Mouse (Mus musculus): ENCODE data around the gene Rmi1. TPM values are rescaled to one million over a fixed set of nuclear protein-coding genes. Genes with fewer than 3 reads are reported as not detected.

Gene Rmi1
- polyA plus RNA-seq, 1 experiment from 2014 or later, result 28.4 TPM

DNA sequence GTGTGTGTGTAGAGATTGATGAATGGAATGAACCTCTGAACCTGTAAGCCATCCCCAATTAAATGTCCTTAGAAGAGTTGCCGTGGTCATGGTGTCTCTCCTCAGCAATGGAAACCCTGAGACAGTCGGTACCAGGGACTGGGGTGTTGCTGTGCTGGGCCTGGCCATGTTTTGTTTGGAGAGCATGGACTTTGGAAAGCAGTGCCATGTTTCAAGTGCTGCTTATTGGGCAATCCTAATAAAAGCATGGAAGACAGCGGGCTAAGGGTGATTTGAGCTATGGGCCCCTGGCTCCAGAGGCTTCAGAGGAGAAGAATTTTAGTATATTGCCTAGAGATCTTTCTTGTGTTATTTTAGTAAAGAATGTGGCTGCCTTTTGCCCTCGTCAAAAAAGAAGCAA lies 9.0 kb downstream of the Rmi1 start:
- Histone ChIP-seq H3K4me3 (no peak overlapping the region), H3K27ac (no peak overlapping the region), H3K4me2 (no peak overlapping the region), H3K27me3 (no peaks in the 10 kb centered on the region), H3K4me1 (no peaks in the 10 kb centered on the region), H3K36me3 (ENCODE audit: poor library complexity, severe bottlenecking) (peaks cover 28% of the 10 kb centered on the region), H3K9ac (no peak overlapping the region), H3K9me3 (replicated peaks) (no peaks in the 10 kb centered on the region)
- WGBS, result 97% methylated on average over 4 of the region's 4 CpGs
- ATAC-seq, result no peak

DNA sequence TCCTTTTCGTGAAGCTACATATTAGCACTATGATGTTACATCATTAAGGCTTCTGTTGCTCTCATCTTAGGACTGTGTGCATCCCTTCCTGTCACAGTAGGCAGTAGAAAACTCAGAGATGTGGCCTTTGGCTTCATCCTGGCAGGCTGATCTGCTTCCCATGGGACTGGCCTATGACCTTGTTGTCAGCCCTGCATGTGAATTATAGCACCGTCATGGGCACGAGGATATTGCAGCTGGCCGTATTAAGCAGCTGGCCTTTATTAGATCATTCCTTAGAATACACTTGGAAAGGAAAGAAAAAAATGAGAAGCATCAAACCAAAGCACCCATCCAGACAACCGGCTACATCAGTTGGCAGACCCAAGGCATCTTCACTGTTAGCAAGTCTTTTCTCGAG lies 13.3 kb downstream of the Rmi1 start:
- Histone ChIP-seq H3K9me3 (replicated peaks) (no peaks in the 10 kb centered on the region), H3K4me1 (no peaks in the 10 kb centered on the region), H3K36me3 (ENCODE audit: poor library complexity, severe bottlenecking) (peaks cover 21% of the 10 kb centered on the region), H3K4me3 (no peak overlapping the region), H3K9ac (no peak overlapping the region), H3K27me3 (no peaks in the 10 kb centered on the region), H3K4me2 (no peak overlapping the region), H3K27ac (no peak overlapping the region)
- WGBS, result 92% methylated on average over 6 of the region's 6 CpGs
- ATAC-seq, result no peak

DNA sequence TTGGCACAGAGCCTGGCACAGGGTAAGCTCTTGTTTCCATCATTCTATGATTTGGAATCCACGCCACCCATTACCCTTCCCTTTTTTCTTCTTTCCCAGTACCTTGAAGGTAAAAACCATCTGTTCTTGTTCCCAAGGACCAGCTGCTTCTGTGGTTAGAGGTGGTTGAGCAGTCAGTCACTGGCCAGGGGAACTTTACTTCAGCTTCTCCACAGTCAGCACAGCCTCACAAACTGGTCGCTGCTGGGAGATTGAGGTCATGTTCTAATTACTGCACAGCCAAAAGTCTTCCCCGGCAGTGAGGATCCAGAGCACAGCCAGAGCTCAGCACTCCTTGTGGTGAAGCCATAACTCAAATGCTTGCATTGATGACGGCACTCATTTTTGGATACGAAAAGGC lies 13.8 kb downstream of the Rmi1 start:
- Histone ChIP-seq H3K36me3 (ENCODE audit: poor library complexity, severe bottlenecking) (peaks cover 18% of the 10 kb centered on the region; the same call in 1 of the 2 replicates), H3K4me2 (no peak overlapping the region), H3K4me3 (no peak overlapping the region), H3K9ac (no peak overlapping the region), H3K4me1 (no peaks in the 10 kb centered on the region), H3K9me3 (replicated peaks) (no peaks in the 10 kb centered on the region), H3K27ac (no peak overlapping the region), H3K27me3 (no peaks in the 10 kb centered on the region)
- no peak for ATAC-seq
- WGBS, result 88% methylated on average over 5 of the region's 5 CpGs

DNA sequence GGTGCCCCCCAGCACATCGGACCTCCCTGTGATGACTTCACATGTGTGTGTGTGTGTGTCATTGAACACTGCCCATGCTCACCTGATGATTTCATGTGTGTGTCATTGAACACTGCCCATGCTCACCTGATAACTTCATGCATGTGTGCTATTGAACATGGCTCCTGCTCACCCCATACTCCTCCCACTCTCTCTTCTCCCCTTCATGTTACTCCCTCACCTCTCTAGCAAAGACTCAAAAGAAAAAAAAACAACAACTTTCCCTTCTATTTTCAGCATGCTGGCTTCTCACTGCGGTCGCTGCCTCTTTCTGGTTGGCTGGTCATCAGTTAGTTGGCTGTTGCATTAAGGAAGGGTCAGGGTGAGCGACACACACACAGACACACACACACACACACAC lies 16.6 kb downstream of the Rmi1 start:
- no peak overlapping the region for H3K9ac ChIP-seq
- H3K9me3 ChIP-seq (replicated peaks), result no peaks in the 10 kb centered on the region
- no peaks in the 10 kb centered on the region for H3K36me3 ChIP-seq (ENCODE audit: poor library complexity, severe bottlenecking)
- no peak for ATAC-seq
- H3K4me2 ChIP-seq, result no peak overlapping the region
- no peaks in the 10 kb centered on the region for H3K27me3 ChIP-seq
- 89% methylated on average over 4 of the region's 4 CpGs for WGBS
- H3K27ac ChIP-seq, result no peak overlapping the region
- H3K4me1 ChIP-seq, result no peaks in the 10 kb centered on the region
- no peak overlapping the region for H3K4me3 ChIP-seq

DNA sequence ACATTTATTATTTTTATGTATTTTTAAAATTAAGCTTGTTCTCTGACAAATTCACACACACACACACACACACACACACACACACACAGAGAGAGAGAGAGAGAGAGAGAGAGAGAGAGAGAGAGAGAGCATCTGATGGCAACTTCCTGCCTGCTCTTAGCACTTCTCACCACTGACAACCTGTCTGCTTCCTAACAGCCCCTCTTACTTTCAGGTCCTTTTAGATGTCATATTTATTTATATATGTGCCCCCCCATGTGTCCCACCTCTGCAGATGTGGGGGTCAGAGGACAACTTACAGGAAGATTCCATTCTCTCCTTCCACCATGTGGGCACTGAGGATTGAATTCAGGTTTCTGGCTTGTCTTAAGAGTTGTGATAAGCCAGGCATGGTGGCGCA lies 17.2 kb downstream of the Rmi1 start:
- Histone ChIP-seq H3K27ac (no peak overlapping the region), H3K9ac (no peak overlapping the region), H3K36me3 (ENCODE audit: poor library complexity, severe bottlenecking) (no peaks in the 10 kb centered on the region), H3K4me1 (no peaks in the 10 kb centered on the region), H3K27me3 (no peaks in the 10 kb centered on the region), H3K4me3 (no peak overlapping the region), H3K4me2 (no peak overlapping the region), H3K9me3 (replicated peaks) (no peaks in the 10 kb centered on the region)
- no peak for ATAC-seq
- 100% methylated on average over 1 of the region's 1 CpGs for WGBS

DNA sequence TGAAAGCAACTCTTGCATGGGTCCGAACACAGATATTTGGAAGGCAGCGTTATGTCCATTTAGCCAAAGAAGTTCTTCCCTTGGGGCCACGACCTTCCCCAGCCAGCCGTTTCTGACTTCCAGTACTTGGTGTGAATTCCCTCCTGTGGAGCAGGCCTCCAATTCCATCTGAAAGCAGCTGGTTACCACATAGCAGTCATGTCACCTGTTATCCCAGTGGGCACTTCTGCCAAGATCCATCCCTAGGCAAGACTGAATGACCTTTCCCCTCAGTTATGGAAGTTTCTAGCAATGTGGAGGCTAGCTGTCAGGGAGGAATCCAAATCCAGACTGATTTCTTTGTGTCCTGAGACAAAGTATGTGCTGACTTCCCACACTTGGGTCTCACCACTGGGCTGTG lies 19.0 kb downstream of the Rmi1 start:
- Histone ChIP-seq H3K9me3 (replicated peaks) (no peaks in the 10 kb centered on the region), H3K27ac (no peak overlapping the region), H3K27me3 (no peaks in the 10 kb centered on the region), H3K9ac (no peak overlapping the region), H3K4me2 (no peak overlapping the region), H3K4me3 (no peak overlapping the region), H3K36me3 (ENCODE audit: poor library complexity, severe bottlenecking) (no peaks in the 10 kb centered on the region), H3K4me1 (no peaks in the 10 kb centered on the region)
- 83% methylated on average over 4 of the region's 4 CpGs for WGBS
- no peak for ATAC-seq

DNA sequence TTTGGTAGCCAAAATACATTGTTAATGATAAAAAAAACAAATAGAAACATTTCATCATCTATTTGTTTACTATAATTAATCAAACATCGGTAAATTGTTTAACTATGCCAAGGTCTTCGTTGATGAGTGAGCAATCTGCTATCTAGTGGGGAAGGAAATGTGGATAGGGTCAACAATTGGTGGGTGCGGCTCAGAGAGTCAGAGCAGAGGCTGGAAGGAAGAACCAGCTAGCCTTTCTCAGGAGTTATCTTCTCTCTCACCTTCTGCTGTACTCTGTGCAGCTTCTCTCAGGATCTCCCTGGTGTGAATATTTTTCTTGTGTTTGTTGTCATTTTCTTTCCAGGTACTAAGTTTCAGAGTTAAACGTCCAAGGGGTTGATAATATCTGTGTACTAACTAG lies 20.2 kb downstream of the Rmi1 start:
- Histone ChIP-seq H3K27ac (no peak overlapping the region), H3K4me2 (no peak overlapping the region), H3K36me3 (ENCODE audit: poor library complexity, severe bottlenecking) (no peaks in the 10 kb centered on the region), H3K4me3 (no peak overlapping the region), H3K4me1 (no peaks in the 10 kb centered on the region), H3K9ac (no peak overlapping the region), H3K27me3 (no peaks in the 10 kb centered on the region), H3K9me3 (replicated peaks) (no peaks in the 10 kb centered on the region)
- 87% methylated on average over 4 of the region's 4 CpGs for WGBS
- ATAC-seq, result no peak

DNA sequence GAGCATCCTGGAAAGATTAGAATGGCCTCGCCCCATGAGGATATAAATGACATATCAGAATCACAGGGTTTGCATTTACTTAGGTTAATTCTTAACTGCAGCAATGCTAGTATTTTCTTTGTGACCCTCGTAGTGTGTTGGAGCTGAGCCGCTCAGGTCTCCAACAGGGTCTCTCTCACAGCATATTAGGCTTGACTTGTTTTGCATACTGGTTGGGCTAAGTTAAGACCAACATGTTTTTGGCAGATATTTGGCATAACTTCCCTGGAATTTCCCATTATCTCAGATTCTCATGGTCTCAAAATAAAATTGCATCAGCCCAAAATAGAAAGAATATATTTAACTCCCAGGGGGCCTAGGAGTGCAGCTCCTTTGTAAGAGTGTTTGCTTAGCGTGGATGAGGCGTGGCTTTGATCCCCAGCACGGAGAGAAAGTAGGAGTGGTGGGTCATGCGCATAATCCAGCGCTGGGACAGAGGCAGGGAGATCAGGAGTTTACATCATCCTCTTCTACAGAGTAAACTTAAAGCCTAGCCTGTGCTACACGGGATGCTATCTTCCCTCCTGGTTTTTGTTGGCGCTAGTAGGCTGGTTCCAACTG lies 21.1 kb downstream of the Rmi1 start:
- Histone ChIP-seq H3K27me3 (no peaks in the 10 kb centered on the region), H3K9me3 (replicated peaks) (no peaks in the 10 kb centered on the region), H3K4me2 (no peak overlapping the region), H3K9ac (no peak overlapping the region), H3K27ac (no peak overlapping the region), H3K36me3 (ENCODE audit: poor library complexity, severe bottlenecking) (no peaks in the 10 kb centered on the region), H3K4me1 (no peaks in the 10 kb centered on the region), H3K4me3 (no peak overlapping the region)
- WGBS, result 71% methylated on average over 10 of the region's 10 CpGs
- no peak for ATAC-seq

DNA sequence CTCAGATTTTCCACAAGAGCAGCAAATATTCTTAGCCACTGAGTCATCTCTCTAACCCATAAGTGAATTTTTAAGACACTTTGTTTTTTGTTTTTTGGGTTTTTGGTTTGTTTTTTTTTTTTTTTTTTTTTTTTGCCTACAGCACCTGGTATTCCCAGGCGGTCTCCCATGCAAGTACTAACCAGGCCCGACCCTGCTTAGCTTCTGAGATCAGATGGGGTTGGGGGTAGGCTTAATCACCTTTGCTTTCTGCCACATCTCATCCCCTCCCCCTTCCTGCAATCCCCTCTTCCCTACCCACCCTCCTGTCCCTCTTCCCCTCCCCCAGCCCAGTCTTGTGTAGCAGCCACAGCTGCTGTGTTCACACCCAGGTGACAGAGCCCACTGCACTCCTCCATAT lies 37.7 kb downstream of the Rmi1 start:
- H3K4me1 ChIP-seq, result peaks cover 11% of the 10 kb centered on the region; the same call in 1 of the 2 replicates
- WGBS, result 58% methylated on average over 2 of the region's 2 CpGs
- ATAC-seq, result no peak; the same call in 1 of the 2 replicates

DNA sequence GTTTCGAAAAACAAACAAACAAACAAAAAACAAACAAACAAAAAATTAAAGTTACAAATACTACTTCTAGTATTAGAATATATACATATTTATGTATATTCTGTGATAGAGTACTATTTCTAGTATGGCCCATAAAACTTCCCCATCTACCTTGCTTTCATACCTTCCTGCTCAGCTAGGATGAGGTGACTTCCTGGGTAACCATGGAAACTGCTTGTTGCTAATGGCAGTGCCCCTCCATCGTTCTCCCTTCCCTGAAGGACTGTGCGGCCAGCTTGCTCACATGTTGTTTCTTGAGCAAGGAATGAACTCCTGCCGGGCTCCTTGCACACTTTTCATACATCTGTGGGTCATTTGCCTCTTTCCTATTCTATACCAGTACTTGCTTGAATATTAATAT lies 41.3 kb downstream of the Rmi1 start:
- ATAC-seq, result no peak
- Histone ChIP-seq H3K9ac (no peak overlapping the region), H3K4me3 (no peak overlapping the region), H3K4me2 (no peak overlapping the region), H3K27me3 (no peaks in the 10 kb centered on the region), H3K36me3 (ENCODE audit: poor library complexity, severe bottlenecking) (no peaks in the 10 kb centered on the region), H3K27ac (no peak overlapping the region), H3K9me3 (replicated peaks) (no peaks in the 10 kb centered on the region), H3K4me1 (peaks cover 8% of the 10 kb centered on the region; the same call in 1 of the 2 replicates)
- WGBS, result 73% methylated on average over 4 of the region's 4 CpGs

More for the DNA sequence above, 37.7 kb downstream of the Rmi1 start:
- no peaks in the 10 kb centered on the region for H3K9me3 ChIP-seq (replicated peaks)
- no peak overlapping the region for H3K4me2 ChIP-seq
- H3K36me3 ChIP-seq (ENCODE audit: poor library complexity, severe bottlenecking), result no peaks in the 10 kb centered on the region
- no peaks in the 10 kb centered on the region for H3K27me3 ChIP-seq
- no peak overlapping the region for H3K9ac ChIP-seq
- no peak overlapping the region for H3K4me3 ChIP-seq
- no peak overlapping the region for H3K27ac ChIP-seq

DNA sequence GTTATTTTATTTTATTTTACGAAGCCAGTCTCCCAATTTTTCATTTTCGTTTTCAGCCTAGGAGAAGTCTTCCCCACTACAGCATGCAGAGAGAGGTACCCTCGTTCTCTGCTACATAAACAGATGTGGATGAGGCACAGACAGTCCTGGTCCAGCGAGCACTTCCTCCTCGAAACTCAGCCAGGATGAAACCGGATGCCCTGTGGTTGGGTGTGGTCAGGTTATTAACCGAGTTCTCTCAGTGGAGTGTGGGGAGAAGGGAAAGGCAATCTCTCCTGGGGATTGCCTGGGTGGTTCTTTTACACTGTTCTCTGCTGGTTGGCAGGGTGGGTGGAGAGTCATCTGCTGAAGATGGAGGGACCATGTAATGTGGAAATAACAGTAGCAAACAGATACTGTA lies 41.7 kb downstream of the Rmi1 start:
- Histone ChIP-seq H3K27ac (no peak overlapping the region; the same call in 1 of the 2 replicates), H3K4me1 (peaks cover 6% of the 10 kb centered on the region; the same call in 1 of the 2 replicates), H3K4me2 (no peak overlapping the region), H3K9me3 (replicated peaks) (no peaks in the 10 kb centered on the region), H3K9ac (no peak overlapping the region), H3K27me3 (no peaks in the 10 kb centered on the region), H3K36me3 (ENCODE audit: poor library complexity, severe bottlenecking) (no peaks in the 10 kb centered on the region), H3K4me3 (no peak overlapping the region)
- 77% methylated on average over 7 of the region's 7 CpGs for WGBS
- ATAC-seq, result no peak

DNA sequence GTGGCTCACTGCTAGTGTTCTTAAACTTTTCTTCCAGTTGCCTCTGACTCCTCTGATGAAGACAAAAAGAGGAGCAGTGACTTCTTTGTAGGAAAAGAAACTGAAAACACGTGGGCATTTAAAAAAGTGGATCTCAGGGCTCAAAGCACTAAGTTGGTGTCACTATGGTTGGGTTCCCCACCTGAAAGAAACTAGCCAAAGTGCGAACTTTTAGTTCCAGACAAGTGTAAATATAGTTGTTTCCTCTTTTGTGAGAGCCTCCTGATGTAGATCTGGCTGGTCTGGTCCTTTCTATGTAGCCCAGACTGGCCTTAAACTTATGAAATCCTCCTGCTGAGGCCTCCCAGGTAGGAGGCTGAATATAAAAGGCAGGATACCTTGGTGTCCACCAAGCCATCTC lies 44.5 kb downstream of the Rmi1 start:
- no peak overlapping the region for H3K4me3 ChIP-seq
- no peak overlapping the region for H3K4me2 ChIP-seq
- no peaks in the 10 kb centered on the region for H3K9me3 ChIP-seq (replicated peaks)
- H3K36me3 ChIP-seq (ENCODE audit: poor library complexity, severe bottlenecking), result no peaks in the 10 kb centered on the region
- H3K4me1 ChIP-seq, result peaks cover 27% of the 10 kb centered on the region
- H3K9ac ChIP-seq, result no peak overlapping the region
- H3K27me3 ChIP-seq, result peaks cover 5% of the 10 kb centered on the region; the same call in 1 of the 2 replicates
- WGBS, result 74% methylated on average over 2 of the region's 2 CpGs
- no peak for ATAC-seq
- H3K27ac ChIP-seq, result no peak overlapping the region

Data from forebrain, embryonic 13.5 days (tissue).